Mouse (Mus musculus): Measurements from ENCODE around the gene Gm11444. TPM values are rescaled to one million over a fixed set of nuclear protein-coding genes. Genes with fewer than 3 reads are reported as not detected.

The Gm11444 gene
- total RNA-seq, 2 experiments from 2014 or later: not detected

- H3K4me3 ChIP-seq: peak overlapping the region; percentile 80
- intact Hi-C loops (cut with DNase I): no loop called here
- peak overlapping the region; percentile 82 for H3K27ac ChIP-seq
- DNase-seq: no peak
- no peak for TF ChIP-seq CTCF (IDR thresholded peaks at IDR 0.05)
These were observed 18.4 kb downstream of the Gm11444 start for GRCm38 (mm10) chr11:85831656-85832230.

GRCm38 (mm10) chr11:85830901-85831341 lies 19.2 kb downstream of the Gm11444 start:
- intact Hi-C loops (cut with DNase I): no loop called here
- TF ChIP-seq CTCF (IDR thresholded peaks at IDR 0.05): peak; percentile 39; the same call in 1 of the 2 replicates
- no peak for DNase-seq
- Histone ChIP-seq H3K4me3 (peak overlapping the region; percentile 64), H3K27ac (peak overlapping the region; percentile 55)

- H3K4me3 ChIP-seq: peak overlapping the region; percentile 64
- no peak for TF ChIP-seq CTCF (IDR thresholded peaks at IDR 0.05)
- DNase-seq: no peak
- intact Hi-C loops (cut with DNase I): no loop called here
- peak overlapping the region; percentile 64 for H3K27ac ChIP-seq
These were observed 20.4 kb downstream of the Gm11444 start for GRCm38 (mm10) chr11:85829520-85830440.

- DNase-seq: no peak
- peak overlapping the region; percentile 64 for H3K27ac ChIP-seq
- TF ChIP-seq CTCF (IDR thresholded peaks at IDR 0.05): no peak
- intact Hi-C loops (cut with DNase I): no loop called here
- H3K4me3 ChIP-seq: peak overlapping the region; percentile 64
These were observed 21.2 kb downstream of the Gm11444 start for GRCm38 (mm10) chr11:85828691-85829519.

GRCm38 (mm10) chr11:85827342-85827741 lies 22.8 kb downstream of the Gm11444 start:
- DNase-seq: no peak
- intact Hi-C loops (cut with DNase I): no loop called here
- Histone ChIP-seq H3K4me3 (no peak overlapping the region), H3K27ac (no peak overlapping the region)
- no peak for TF ChIP-seq CTCF (IDR thresholded peaks at IDR 0.05)

- TF ChIP-seq CTCF (IDR thresholded peaks at IDR 0.05): no peak
- intact Hi-C loops (cut with DNase I): no loop called here
- Histone ChIP-seq H3K4me3 (no peak overlapping the region), H3K27ac (peak overlapping the region; percentile 28)
- no peak for DNase-seq
These were observed 24.3 kb downstream of the Gm11444 start for GRCm38 (mm10) chr11:85825823-85826222.

- intact Hi-C loops (cut with DNase I): no loop called here
- no peak overlapping the region for H3K27ac ChIP-seq
- no peak overlapping the region for H3K4me3 ChIP-seq
- no peak for TF ChIP-seq CTCF (IDR thresholded peaks at IDR 0.05)
- no peak for DNase-seq
These were observed 25.1 kb downstream of the Gm11444 start for GRCm38 (mm10) chr11:85825031-85825430.

GRCm38 (mm10) chr11:85823794-85824193 lies 26.3 kb downstream of the Gm11444 start:
- no peak overlapping the region for H3K27ac ChIP-seq
- no peak for DNase-seq
- intact Hi-C loops (cut with DNase I): loop anchor here (2.0 to 5.0 kb wide), 6 partner anchors 61 to 441 kb away; no protein-coding TSS in a partner anchor
- H3K4me3 ChIP-seq: no peak overlapping the region
- no peak for TF ChIP-seq CTCF (IDR thresholded peaks at IDR 0.05)

- no peak overlapping the region for H3K4me3 ChIP-seq
- peak; percentile 100 for TF ChIP-seq CTCF (IDR thresholded peaks at IDR 0.05)
- DNase-seq: peak; percentile 90
- H3K27ac ChIP-seq: 0 out of 2 replicates have a peak overlapping the region, but pooled peaks have one; percentile 13
- intact Hi-C loops (cut with DNase I): loop anchor here (2.0 to 5.0 kb wide), 6 partner anchors 61 to 441 kb away; no protein-coding TSS in a partner anchor
These were observed 27.0 kb downstream of the Gm11444 start for GRCm38 (mm10) chr11:85823181-85823580.

GRCm38 (mm10) chr11:85821659-85822058 lies 28.5 kb downstream of the Gm11444 start:
- DNase-seq: no peak
- intact Hi-C loops (cut with DNase I): loop anchor here (2.0 to 5.0 kb wide), 6 partner anchors 59 to 439 kb away; no protein-coding TSS in a partner anchor
- no peak for TF ChIP-seq CTCF (IDR thresholded peaks at IDR 0.05)

GRCm38 (mm10) chr11:85820959-85821358 lies 29.2 kb downstream of the Gm11444 start:
- TF ChIP-seq CTCF (IDR thresholded peaks at IDR 0.05): no peak
- intact Hi-C loops (cut with DNase I): loop anchor here (5.0 kb wide), 4 partner anchors 59 to 439 kb away; no protein-coding TSS in a partner anchor

More at GRCm38 (mm10) chr11:85821659-85822058, 28.5 kb downstream of the Gm11444 start:
- H3K27ac ChIP-seq: no peak overlapping the region; the same call in 1 of the 2 replicates
- no peak overlapping the region for H3K4me3 ChIP-seq

GRCm38 (mm10) chr11:85818401-85818800 lies 31.7 kb downstream of the Gm11444 start:
- DNase-seq: no peak

More at GRCm38 (mm10) chr11:85820959-85821358, 29.2 kb downstream of the Gm11444 start:
- peak overlapping the region; percentile 21 for H3K27ac ChIP-seq
- H3K4me3 ChIP-seq: no peak overlapping the region
- DNase-seq: no peak

More at GRCm38 (mm10) chr11:85818401-85818800, 31.7 kb downstream of the Gm11444 start:
- intact Hi-C loops (cut with DNase I): no loop called here
- Histone ChIP-seq H3K27ac (no peak overlapping the region), H3K4me3 (no peak overlapping the region)
- TF ChIP-seq CTCF (IDR thresholded peaks at IDR 0.05): no peak
